Mouse (Mus musculus) layer of hippocampus, adult 6 months (tissue): Measurements from ENCODE around the gene Tmprss3. TPM values are rescaled to one million over a fixed set of nuclear protein-coding genes. Genes with fewer than 3 reads are reported as not detected.

ENCODE experiments used
- long read RNA-seq, 2 experiments: library from polyadenylated mRNA; unstranded; transcript quantifications; one replicate each; pipeline ENCODE4 v2.0.0; 2019 to 2020
- polyA plus RNA-seq: library from polyadenylated mRNA; unstranded; fragments of <200 nt; fragmentation: Nextera tagmentation; gene quantifications from 2 replicates; pipeline ENCODE4 v1.2.3, GENCODE M21; 2021

Gene Tmprss3
- 0.06 TPM in 1 of 2 replicates, not detected in the other for polyA plus RNA-seq
- long read RNA-seq, experiment 1: 0 reads
- long read RNA-seq, experiment 2: 0 reads

GRCm38 (mm10) chr17:31198877-31199276 is at the start of gene Tmprss3:
Tmprss3 (minus strand) TSS chr17:31198977.

GRCm38 (mm10) chr17:31207771-31208334 is 9.1 kb upstream of the Tmprss3 start, which contains the start of gene Ubash3a:
Ubash3a (plus strand) TSS chr17:31207873.

GRCm38 (mm10) chr17:31165127-31165526 is 33.6 kb downstream of the Tmprss3 start, which contains the start of gene Tff1:
Tff1 (minus strand) TSS chr17:31165277.

GRCm38 (mm10) chr17:31144040-31145037 is 54.4 kb downstream of the Tmprss3 start, which contains the start of gene Tff2:
Tff2 (minus strand) TSS chr17:31144282.

GRCm38 (mm10) chr17:31129452-31129851 is 69.3 kb downstream of the Tmprss3 start, which contains the start of gene Tff3:
Tff3 (minus strand) TSS chr17:31129646.

Other genes with a start within 250 kb of the Tmprss3 start
- 0.19 and 0.24 TPM in 2 replicates for gene Umodl1, start 244.3 kb downstream of the Tmprss3 start, polyA plus RNA-seq
- gene Abcg1, start 141.3 kb downstream of the Tmprss3 start, polyA plus RNA-seq: 61.0 and 75.7 TPM in 2 replicates
- not detected in 2 replicates for gene Tff3, start 69.3 kb downstream of the Tmprss3 start, polyA plus RNA-seq
- not detected in 2 replicates for gene Tff2, start 54.7 kb downstream of the Tmprss3 start, polyA plus RNA-seq
- not detected in 2 replicates for gene Tff1, start 33.7 kb downstream of the Tmprss3 start, polyA plus RNA-seq
- gene Ubash3a, start 8.9 kb upstream of the Tmprss3 start, polyA plus RNA-seq: 0.58 and 0.65 TPM in 2 replicates
- 8.4 and 23.0 TPM in 2 replicates for gene Rsph1, start 78.4 kb upstream of the Tmprss3 start, polyA plus RNA-seq
- gene Slc37a1, start 87.8 kb upstream of the Tmprss3 start, polyA plus RNA-seq: 4.6 and 6.1 TPM in 2 replicates
- 7.4 and 8.1 TPM in 2 replicates for gene Pde9a, start 187.2 kb upstream of the Tmprss3 start, polyA plus RNA-seq